Mouse (Mus musculus) T-helper 17 cell (primary cell): ENCODE data around the gene Tspan5.

Experiments
- in situ Hi-C, 2 experiments: fragments of 300-600 bp; cut with MboI, MseI; formaldehyde crosslinking; loops; 1 replicate in 1 of 2; 2 replicates in 1 of 2; pipeline ENCODE4 v1.15.1; 2025; ENCODE audit warnings: high pct_unique_total_duplicates in 2 of 2

Tspan5 gene

DNA sequence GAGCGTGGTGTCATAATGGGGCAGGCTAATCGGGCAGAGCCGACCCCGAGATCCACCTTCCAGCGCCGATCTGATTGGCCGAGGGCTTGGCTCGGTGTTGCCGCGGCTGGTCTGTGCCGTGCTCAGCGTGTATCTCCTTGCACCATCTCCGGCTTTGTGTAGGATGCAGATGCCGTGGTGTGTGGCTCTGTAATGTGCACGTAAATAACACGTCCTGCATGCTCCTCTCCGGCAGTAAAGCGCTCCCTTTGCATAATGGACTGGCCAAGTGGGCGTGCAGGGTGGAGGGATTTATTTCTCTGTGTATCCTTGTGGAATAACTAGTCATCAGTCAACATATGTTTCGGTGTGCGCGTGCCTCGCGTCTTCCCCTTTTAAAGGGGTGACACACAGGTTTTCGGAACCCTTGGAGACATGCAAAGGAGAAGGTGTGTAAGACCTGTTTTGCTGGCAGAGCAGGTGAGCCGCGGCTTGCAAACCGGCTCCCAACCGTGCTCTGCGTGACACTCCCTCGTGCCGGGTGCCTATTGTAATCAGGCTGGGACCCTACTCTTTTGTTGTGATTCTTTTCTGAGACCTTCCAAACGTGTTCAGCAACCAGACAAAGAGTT lies 1.2 kb downstream of the Tspan5 start:
- in situ Hi-C loops: no loop called here

DNA sequence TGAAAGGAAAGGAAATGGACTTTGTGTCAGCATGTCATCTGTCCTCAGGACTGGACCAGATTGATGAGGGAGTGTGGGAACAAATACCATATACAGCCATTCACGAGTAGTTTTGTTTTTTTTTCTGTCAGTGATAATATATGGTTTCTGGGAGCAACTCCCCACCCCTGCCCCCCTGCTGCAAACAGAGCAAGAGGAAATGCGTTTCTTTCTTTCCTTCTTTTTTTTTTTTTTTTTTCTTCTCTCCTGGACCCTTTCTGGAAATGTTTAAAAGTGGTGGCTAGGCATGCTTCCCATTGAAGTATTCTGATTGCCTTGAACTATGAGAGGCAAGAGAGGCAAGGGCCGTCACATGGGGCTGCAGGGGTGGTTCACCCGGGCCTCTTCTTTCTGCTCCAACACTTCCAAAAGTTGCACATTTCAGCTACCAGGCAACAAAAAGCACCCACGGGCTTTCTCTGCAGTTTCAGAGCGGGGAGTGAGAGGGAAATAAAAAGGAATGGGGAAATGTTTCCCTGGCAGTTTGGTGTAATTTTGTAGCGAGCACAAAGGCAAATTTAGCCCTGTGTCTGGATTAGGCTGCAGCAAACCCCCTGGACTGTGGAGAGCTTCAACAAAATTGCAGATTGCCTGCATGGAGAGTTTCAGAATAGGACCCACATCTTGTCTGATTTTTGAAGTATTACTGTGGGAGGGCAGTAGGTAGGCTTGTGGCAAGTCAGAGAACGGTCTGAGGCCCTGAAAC lies 2.2 kb downstream of the Tspan5 start:
- in situ Hi-C loops: no loop called here

DNA sequence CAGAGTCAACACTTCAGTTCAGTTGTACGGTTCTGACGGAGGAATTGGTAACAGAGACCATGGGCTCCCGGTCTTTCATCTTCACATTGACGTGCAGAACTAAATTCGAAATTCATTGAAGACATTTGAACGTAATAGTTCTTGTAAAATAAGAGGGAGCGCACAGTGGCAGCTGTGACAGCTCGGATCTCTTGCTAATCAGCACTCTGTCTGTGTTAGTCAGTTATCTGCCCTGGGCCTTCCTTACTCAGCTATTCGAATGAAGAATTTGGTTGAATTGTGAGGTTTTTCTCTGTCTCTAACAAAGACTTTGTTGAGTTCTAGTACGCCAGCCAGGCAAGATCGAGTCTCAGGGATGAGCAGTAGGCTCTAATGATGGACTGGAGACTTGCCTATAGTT lies 3.1 kb downstream of the Tspan5 start:
- in situ Hi-C loops: no loop called here

DNA sequence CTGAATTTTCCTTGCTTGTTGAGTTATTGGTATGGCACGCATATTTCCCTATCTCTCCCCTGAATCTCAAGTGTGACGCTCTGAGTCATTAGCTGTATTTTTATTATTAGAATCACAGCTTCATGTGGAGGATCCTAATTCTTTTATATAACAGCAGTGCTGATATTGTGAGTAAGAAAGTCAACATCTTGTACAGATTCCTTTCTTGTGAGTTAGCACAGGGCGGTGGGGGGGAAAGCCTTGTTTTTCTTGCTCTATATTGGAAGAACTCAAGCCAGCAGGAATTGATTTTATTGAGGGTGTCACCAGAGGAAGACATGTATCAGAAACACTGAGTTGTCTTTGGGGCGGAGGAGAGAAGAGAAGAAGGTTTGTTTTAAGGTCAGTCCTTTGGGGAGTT lies 3.6 kb downstream of the Tspan5 start:
- in situ Hi-C loops: no loop called here

DNA sequence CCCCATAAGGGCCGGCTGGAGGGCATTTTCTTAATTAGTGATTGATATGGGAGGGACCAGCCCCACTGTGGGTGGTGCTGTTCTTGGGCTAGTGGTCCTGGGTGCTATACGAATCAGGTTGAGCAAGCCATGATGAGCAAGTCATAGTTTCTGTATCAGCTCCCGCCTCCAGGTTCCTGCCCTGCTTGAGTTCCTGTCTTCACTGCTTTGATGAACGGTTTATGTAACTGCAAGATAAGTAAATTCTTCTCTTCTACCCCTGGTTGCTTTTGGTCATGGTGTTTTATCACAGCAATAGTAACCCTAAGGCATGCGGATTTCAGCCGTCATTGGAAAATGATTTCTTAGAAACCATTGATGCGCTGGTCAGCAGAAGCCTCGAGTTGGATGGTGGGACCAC lies 4.6 kb downstream of the Tspan5 start:
- in situ Hi-C loops: no loop called here

DNA sequence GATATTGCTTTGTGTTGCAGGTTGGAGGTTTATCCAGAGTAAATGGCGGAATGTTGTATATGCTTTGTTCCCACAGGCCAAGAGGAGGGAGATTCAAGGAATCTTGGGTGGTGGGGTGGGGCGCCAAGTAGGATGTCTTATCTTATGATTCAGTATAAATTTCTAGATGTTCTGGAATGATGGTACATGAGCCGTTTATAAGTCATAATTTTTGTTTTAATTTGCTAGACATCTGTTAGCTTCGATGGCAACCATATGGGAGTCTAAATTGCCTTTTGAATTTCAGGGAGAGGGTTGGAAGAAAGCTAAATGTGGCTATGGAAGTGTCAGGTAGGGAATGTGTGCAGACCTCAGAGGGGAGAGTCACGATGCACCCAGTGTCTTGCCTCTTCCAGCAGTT lies 5.0 kb downstream of the Tspan5 start:
- in situ Hi-C loops: no loop called here

DNA sequence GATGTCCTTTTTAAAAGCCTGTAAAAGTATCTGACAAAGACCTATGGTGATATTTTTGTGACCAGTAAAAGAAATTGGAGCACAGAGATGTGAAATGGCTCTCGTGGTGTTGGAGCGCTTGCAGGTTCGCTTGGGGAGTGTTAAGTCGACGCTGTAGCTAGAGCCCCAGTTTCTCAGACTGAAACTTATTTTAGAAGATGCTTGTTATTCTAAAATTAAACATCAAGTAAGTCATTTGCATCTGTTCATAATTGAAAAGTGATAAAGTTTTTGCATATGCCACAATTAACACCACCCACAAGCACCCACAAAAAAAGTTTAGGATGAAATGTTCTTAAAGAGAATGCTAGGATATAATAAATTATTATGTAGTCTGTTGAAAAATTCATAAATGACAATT lies 6.0 kb downstream of the Tspan5 start:
- in situ Hi-C loops: no loop called here

DNA sequence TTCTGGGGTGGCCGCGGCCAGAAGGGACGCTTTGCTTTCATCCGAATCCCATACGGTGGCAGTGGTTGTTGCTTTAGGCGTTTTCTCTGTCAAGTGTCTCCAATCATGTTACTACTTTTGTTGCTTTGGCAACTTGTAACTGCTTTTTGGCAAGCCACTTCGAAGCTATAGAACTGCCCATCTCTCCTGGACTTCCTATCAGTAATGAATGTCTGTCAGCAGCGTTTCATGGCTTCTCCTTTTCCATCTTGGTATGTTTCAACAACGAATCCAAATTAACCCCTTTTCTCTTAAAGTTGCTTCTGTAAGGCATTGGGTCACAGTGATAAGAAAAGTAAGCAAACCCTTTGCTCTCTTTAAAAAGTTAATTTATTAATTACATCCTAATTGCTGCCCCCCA lies 7.7 kb downstream of the Tspan5 start:
- in situ Hi-C loops: no loop called here

DNA sequence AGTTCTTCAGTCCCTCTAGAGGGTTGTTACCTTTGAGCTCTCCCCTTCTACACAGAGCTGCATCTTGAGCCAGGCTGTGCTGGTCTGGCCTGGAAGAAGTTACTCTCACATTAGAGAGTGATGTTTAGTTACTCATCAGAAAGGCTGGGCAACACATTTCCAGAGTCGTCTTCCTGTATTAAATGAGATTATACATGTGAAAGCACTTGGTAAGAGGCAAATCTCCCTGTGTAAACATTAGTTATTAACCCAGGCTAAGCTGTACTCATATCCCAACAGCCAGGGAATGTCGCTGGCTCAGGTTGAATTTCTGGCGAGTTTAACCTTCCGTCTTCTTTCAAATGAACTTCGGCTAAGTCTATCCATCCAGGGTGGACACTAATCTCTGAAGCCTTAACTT lies 9.3 kb downstream of the Tspan5 start:
- in situ Hi-C loops: no loop called here

DNA sequence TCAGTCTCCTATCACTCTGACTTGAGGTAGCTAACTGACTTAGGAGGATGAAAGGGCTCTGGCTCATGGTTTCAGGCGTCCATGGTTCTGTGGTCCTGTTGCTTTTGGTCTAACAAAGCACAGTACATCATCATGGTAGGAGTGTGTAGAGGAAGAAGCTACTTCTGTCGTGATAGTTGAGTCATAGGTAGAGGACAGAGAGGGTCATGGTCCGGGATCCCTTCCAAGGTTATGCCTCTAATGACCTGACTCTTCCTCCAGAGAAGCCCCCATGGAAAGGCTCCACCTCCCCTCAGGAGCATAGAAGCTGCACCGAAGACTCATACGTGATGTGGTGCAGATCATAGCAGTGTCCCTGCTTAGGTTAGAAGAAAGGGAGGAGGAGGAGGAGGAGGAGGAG lies 10.1 kb downstream of the Tspan5 start:
- in situ Hi-C loops: no loop called here

DNA sequence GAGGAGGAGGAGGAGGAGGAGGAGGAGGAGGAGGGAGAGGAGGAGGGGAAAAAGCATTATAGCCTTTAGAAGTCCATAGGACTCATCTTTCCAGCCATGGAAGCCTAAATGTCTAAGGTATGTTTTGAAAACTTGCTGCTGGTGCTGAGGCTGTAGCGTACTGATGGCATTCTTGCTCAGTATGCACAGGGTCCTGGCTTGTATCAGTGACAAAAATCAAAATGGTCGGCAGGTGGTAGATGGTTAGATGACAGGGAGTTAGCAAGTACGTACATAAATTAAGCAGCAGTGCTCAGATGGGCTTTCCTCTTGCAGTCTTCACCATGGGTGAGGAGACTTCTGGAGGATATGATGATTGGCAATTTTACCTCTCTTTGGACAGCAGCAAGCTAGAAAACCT lies 10.8 kb downstream of the Tspan5 start:
- in situ Hi-C loops: no loop called here

DNA sequence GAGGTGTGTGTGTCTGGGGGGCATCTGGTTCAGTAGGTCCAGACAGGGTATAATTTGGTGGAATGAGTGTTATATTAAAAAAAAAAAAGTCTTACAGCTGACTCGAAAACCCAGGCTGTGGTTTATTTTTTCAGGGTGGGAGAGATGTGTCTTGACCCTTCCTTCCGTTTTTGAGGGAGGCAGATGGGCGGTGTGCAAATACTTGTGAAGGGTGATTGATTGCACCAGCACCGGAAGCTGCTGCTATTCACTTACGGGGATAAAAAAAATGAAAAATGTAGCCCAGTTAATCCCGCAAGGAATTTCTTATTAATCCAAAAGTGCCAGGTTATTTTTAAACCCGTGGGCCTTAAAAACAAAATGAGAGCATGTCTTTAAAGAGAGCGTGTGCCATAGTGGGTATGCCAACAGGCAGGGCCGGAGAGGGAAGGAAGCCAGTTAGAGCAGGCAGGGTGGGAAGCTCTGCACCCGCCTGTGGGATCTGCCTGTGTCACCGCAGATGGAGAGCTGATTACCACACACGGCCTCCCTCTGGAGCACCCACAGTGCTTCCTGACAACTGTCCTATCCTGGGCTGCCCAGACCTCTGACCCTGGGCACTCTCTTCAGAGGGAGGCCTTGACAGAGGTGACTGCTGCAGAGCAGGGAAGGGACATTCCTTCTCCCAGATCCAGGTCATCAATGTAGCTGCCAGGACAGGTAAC lies 11.3 kb downstream of the Tspan5 start:
- in situ Hi-C loops: no loop called here

DNA sequence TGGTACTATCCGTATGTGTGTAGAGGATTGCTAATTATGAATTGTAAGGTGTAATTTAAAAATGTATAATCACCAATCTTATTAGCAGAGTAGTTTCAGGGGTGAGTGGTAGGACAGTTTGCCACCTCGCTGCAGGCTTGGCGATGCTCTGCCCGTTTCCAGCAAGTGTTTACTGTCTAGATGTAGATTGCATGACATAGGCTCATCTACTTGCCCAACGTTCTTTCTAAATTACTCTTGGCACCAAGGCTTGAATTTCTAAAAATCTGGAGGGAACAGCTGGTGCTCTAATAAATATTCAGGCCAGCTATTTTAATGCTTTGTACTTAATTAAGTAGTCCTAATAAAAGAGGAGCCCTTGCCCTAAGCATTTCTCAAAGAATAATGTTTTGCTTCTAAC lies 12.3 kb downstream of the Tspan5 start:
- in situ Hi-C loops: no loop called here

DNA sequence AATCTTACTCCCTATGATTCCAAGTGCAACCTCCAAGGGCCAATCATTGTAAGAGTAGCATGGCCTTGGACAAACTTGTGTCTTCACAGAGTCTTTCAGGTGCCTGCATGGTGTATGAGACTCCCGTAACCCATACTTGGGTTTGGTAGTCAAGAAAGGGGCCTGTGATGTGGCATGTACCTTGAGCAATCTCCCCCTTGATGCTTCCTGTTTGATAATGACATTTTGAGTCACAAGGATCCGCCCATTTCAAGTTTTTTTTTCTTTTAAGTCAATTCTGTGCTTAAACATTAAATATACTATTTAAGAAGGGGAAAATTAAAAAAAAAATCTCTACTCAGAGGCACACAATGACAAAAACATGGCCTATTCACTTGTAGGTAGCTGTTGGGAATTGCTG lies 15.3 kb downstream of the Tspan5 start:
- in situ Hi-C loops: no loop called here

DNA sequence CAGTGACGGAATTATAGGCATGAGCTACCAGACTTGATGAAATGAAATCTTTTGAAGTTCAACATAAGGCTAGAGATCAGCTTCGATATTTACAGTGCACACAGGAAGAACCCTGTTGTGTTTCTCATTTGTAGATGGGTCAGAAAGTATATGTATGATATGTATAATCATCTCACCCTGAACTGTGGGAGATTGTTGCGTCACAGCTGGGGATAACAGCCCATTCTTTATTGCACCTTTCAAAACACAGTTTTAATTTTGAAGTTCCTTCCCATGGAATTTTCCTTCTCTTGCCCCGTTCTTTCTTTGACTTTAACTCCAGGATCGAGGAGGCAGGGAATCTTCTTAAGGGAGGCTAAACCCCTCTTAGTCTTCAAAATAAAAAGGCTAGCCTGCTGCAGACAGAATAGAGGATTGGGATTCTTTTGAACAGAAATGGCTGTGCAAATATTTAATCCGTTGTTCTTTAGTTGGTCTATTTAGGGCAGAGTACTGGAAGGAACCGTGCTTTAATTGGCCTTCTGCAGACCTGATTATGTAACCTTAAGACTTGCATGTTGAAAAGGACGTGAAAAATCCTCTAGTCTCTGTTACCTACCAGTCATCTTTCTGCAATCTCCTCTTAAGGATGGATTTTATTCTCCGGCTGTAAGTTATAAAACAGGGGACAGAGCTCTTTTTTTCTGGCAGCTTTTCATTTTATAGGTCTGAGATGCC lies 18.1 kb downstream of the Tspan5 start:
- in situ Hi-C loops: no loop called here

DNA sequence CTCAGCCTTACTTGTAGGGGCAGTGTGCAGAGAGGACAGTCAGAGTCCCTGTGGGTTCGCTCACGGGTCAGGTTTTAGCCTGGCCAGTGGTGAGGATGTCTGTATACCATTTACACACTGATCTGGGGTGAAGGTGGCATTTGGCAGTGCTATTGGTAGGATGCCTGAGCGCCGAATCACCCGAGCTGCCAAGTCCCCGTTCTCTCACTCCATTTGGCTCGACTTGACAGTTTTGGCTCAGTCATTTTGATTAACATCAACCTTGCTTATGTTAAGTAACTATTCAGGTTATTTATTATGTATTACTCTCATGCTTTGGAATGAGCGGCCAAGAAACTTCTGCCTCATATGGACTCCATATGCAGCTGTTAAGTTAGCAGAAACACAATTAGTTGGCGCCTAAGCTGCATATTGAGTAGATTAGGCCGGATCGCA lies 18.7 kb downstream of the Tspan5 start:
- in situ Hi-C loops: no loop called here

DNA sequence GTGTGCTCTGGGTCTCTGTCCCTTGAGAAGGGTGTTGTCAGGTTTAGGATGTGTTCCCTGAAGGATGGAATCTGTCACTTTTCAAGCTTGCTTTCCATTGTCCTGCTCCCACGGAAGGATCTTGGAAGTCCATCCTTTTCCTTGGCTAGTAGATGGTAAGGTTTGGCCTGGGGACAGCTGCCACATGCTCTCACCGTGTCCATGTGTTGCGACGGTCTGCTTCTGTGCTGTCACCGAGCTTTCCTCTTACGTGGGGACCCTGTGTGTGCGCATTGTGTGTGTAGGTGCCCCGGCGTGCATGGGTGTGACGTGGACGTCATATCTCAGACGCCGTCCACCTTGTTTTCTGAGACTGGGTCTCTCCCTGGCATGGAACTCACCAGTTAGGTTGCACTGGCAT lies 19.5 kb downstream of the Tspan5 start:
- in situ Hi-C loops: no loop called here

DNA sequence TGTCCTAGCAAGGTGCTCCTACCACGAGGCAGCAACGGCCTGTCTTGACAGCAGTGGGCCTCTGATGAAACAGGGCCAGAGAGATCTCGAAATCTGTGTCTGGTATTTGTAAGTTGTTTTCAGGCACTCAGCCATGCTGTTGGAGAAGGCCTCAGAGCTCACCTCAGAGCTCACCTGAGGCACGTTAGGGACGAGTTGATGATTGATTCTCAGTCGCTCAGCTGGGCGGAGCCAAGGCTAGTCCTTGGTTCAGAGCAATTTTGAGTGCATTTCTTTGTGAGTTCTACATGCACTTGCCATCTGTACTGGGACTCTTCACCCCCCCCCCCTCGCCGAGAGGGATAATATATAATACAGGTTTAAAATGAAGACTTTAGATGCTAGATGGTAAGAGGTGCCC lies 21.9 kb downstream of the Tspan5 start:
- in situ Hi-C loops: no loop called here

DNA sequence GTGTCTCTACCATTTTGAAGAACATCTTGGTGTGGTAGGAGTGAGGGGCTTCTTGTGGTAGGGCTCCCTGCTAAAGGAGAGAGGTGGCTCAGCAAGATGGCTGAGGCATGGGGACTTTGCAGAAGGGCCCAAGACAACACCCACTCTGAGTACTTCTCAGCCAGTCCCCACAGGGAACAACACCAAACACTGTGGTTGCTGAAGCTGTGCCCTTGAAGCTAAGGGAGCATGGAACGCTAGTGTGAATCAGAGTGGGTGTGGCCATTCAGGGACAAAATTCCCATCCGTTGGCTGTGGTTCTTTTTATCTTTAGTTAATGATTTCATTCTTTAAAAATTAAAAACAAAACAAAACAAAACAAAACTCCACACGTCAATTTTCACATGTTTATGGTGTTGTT lies 22.8 kb downstream of the Tspan5 start:
- in situ Hi-C loops: no loop called here

DNA sequence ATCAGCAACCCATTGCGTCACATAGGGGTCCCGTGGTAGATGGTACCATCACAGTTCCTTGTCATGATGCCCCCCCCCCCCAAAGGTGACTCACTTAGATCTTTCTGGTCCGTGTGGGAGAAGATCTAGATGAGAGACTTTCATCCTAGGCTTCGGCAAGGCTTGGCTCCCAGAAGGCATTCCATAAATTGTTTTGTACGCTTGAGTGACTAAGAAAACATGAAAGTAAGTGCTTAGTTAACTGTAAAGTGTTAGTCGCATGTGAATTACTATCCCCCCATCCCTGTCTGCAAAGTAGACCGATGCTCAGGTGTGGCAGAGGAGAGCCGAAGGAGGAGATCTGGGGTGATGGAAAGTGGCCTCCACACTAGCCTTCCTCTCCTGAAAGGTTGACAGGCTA lies 25.0 kb downstream of the Tspan5 start:
- in situ Hi-C loops: no loop called here

DNA sequence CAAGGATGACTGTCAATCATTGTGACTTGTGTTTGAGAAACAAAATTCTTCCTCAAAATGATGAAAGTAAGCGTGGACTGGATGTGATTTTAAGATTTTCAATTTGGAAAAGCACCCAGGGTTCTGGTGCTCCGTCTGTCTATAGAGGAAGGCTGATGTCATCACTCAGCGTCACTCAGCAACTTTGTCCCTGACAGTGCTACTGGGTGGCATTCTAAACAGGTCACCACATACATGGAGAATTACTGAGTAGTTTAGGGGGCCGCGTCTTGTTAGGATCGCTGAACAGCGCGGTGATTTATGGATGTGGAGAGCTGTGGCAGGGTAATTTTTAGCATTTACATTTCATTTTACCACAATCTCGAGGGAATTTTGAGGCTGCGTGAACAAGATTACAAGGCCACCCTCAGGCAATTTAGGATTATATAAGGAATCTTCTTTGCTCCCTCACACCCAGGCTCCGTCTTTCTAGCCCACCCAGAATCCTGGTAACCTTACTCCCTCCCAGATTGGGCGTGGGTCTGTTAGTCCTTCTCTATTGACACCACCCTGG lies 26.6 kb downstream of the Tspan5 start:
- in situ Hi-C loops: no loop called here
